Mouse (Mus musculus): ENCODE results near the gene Ube2f.

The Ube2f gene
- long read RNA-seq, experiment 1, full-length matches to known transcripts: 61 of 72 reads
- long read RNA-seq, experiment 1, partial matches to known transcripts: 3 of 72 reads
- long read RNA-seq, experiment 1, other reads (novel, unspliced or antisense): 8 of 72 reads
- long read RNA-seq, experiment 2, full-length matches to known transcripts: 56 of 62 reads
- long read RNA-seq, experiment 2, partial matches to known transcripts: 0 of 62 reads
- long read RNA-seq, experiment 2, other reads (novel, unspliced or antisense): 6 of 62 reads

GRCm38 (mm10) chr1:91249564-91250414 is at the start of gene Ube2f:
TSS of gene Ube2f (plus strand) at chr1:91250304.
- intact Hi-C loops (cut with DNase I): loop anchor here (2.0 kb wide), 1 partner anchor 49 kb away; the partner anchor contains the start of gene Scly

- intact Hi-C loops (cut with DNase I): no loop called here
Measured at GRCm38 (mm10) chr1:91201122-91201521, 49.0 kb upstream of the Ube2f start.

- intact Hi-C loops (cut with DNase I): no loop called here
Measured at GRCm38 (mm10) chr1:91204221-91204765, 45.8 kb upstream of the Ube2f start.

- intact Hi-C loops (cut with DNase I): no loop called here
Measured at GRCm38 (mm10) chr1:91205651-91206050, 44.5 kb upstream of the Ube2f start.

GRCm38 (mm10) chr1:91206336-91206735 is 43.8 kb upstream of the Ube2f start:
- intact Hi-C loops (cut with DNase I): no loop called here

DNA sequence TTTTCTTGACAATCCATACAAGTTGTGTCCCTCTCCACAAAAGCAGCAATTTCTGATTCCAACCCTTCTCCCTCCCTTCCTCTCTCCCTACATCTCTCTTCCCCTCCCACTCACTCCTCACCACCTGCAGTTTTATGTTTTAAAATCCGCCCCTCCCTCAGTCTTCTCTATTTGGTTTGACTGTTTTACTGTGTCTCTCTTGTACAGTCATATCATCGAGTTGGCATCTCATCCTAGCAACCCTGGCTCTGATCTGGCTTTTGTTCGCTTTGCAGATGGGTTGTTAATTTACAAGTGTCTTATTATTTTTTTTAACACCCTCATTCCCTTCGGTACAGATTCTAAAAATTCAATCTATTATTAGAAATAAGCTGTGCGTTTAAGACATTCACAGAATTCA is 43.2 kb upstream of the Ube2f start:
- intact Hi-C loops (cut with DNase I): no loop called here

DNA sequence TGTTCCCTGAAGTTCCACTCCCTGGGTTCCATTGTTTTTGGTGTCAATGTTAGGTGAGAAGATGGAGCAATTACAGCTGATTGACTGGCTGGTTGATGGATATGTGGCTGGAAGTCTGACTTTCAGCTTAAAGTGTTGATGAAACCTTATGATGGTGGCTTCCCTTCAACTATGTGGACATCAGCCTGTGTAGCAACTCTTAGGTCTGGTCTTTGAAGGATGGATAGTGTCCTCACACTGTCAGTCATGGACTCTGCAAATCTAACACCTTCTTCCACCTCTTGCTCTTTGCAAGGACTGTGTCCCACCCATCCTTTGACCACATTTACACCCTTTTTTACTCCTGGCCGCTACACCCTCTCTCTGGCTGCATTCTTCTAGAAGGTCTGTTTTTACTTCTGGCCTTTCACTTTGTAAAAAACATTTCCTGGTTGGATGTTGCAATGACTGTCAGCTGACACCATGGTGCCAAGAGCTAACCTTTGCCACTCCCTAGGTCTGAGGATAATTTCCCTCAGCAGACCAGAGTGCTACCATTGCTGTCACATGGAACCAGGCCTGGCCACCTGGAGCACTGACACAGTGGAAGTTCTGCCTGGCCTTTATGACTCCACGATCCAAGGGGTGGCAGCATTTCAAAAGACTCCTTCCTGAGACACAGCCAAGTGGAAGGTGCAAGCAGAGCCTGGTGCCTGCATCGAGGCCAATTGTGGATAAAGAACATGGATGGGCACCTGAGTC is 42.6 kb upstream of the Ube2f start:
- intact Hi-C loops (cut with DNase I): no loop called here

DNA sequence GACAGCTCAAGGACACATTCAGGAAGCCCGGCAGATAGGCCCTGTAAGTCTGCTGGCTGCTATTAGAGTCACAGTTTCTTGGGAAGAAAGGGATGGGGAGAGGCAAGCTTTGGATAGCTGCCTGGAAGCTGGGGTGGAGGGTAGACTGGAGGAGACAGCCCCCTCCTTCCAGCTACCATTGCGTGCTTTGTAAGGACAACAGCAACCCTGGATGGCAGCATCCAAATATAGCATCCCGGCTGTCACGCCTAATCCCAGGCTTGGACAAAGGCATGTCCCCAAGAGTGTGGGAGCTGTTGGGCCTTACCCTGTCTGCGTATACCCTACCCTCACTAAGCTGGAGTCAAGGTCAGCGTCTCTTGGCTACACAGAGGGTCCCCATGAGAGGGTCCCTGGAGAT is 40.8 kb upstream of the Ube2f start:
- intact Hi-C loops (cut with DNase I): no loop called here

GRCm38 (mm10) chr1:91209785-91210184 is 40.3 kb upstream of the Ube2f start:
- intact Hi-C loops (cut with DNase I): loop anchor here (5.0 kb wide), 1 partner anchor 237 kb away; no protein-coding TSS in a partner anchor

- intact Hi-C loops (cut with DNase I): loop anchor here (5.0 kb wide), 1 partner anchor 239 kb away; no protein-coding TSS in a partner anchor
Measured at GRCm38 (mm10) chr1:91211099-91211498, 39.0 kb upstream of the Ube2f start.

DNA sequence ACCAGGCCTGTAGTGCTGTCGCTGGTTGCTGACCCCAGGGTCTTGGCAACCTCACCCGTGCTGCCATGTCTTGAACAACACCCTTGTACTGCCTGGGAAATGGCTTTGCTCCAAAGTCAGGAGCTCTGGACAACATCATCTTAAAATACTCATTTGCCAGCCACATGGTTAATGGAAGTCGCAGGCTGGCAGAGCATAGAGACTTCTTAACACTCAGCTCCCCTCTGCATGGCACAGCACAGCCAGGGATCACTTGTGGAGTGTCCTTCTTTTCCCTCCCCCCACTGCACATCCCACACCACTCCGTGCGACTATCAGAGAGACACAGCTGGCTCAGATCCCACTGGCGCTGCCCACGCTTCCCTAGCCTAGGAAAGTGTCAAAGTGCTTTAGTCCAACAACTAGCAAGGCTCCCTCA is 38.5 kb upstream of the Ube2f start:
- intact Hi-C loops (cut with DNase I): loop anchor here (5.0 kb wide), 1 partner anchor 239 kb away; no protein-coding TSS in a partner anchor

GRCm38 (mm10) chr1:91215264-91215663 is 34.8 kb upstream of the Ube2f start:
- intact Hi-C loops (cut with DNase I): no loop called here

GRCm38 (mm10) chr1:91215981-91216380 is 34.1 kb upstream of the Ube2f start:
- intact Hi-C loops (cut with DNase I): no loop called here

- intact Hi-C loops (cut with DNase I): no loop called here
Measured at GRCm38 (mm10) chr1:91216504-91217267, 33.4 kb upstream of the Ube2f start.

- intact Hi-C loops (cut with DNase I): no loop called here
Measured at GRCm38 (mm10) chr1:91219641-91220321, 30.3 kb upstream of the Ube2f start.

GRCm38 (mm10) chr1:91220322-91220672 is 29.8 kb upstream of the Ube2f start:
- intact Hi-C loops (cut with DNase I): no loop called here

GRCm38 (mm10) chr1:91226562-91226961 is 23.5 kb upstream of the Ube2f start:
- intact Hi-C loops (cut with DNase I): no loop called here

DNA sequence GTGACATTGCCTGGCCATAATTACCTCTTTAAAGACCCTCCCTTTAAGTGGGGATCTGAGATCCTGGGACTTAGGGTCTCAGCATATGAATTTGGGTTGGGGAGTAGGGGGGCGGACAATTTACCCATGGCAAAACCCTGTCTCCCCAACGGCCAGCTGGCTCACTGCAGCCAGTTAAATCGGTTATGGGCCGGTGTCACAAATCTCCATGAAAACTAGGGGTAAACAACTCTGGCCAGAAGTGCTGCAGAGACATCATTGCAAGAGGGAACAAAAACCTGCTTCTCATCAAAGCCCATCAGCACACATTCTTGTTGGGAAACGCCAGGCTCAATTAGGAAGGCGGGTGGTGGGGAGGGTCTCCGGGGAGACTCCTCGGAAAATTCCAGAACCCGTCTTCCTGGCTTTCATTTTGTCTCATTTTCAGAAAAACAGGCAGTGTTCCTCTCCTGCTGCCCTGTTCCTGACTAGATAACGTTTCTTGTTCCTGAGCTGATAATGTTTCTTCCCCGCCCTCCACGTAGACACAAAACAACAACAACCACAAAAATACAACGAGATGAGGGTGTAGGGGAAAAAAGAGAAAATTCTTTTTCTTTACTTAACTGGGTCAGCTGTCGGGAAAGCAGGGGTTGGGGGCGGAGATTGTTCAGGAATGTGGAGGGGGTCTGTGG is 22.6 kb upstream of the Ube2f start:
- intact Hi-C loops (cut with DNase I): no loop called here

DNA sequence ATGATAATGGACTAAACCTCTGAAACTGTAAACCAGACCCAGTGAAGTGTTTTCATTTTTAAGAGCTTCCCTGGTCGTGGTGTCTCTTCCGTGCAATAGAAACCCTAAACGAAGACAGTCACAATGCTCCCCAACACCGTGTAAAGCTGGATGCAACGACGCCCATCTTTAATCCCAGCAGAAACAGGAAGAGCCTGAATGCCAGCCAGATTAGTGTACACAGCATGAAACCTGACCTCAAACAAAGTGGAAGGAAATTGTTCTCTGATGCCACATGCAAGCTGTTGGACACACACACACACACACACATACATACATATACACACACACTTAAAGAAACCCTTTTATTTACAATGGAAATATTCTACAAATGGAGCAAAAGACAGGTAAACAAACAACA is 19.0 kb upstream of the Ube2f start:
- intact Hi-C loops (cut with DNase I): no loop called here

GRCm38 (mm10) chr1:91231896-91232295 is 18.2 kb upstream of the Ube2f start:
- intact Hi-C loops (cut with DNase I): no loop called here

Data from adrenal gland (tissue).